Mouse (Mus musculus): ENCODE measurements around the gene Trak1. TPM values are rescaled to one million over a fixed set of nuclear protein-coding genes. Genes with fewer than 3 reads are reported as not detected.
A peak's percentile ranks its signal among the peaks of the same experiment; 100 is the strongest.

Gene Trak1
- polyA plus RNA-seq, 1 experiment from 2014 or later, result 12.2 TPM

DNA sequence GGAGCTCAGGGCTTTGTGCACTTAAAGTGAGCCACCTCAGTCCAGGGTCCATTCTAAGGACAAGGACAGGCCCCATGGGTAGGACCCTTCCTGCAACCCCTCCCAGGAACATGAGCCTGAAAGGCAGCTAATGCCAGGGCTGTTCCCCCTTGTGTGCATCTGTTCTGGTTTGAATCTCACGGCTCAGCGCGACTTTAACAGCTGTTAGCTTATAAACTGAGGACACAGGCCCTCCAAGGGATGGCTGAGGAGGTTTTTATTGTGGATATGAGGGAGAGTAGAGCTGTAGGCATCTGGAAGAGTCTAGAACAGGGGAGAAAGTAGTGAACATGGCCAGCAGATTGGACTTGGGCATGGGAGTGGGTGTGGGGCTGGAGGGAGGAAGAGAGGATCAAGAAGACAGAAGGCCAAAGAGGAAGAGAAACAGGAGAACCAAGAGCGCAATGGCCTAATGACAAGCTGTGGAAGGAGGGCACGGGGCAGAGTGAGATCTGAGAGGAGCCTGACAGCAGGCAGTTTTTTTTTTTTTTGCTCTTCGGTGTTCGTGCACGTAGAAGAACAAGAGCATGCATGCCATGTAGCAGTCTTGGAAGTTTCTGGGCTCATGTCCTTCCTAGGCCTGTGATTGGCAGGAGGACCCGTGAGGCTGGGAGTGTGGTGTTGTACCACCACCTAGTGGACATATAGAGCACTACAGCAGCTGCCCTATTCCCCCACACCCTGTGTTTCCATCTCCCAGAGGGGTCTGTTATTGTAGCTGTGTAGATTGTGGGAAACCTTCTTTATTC lies 77.0 kb downstream of the Trak1 start:
- no peaks in the 10 kb centered on the region for H3K27me3 ChIP-seq (ENCODE audit: low read depth, poor library complexity, severe bottlenecking)
- peaks cover 51% of the 10 kb centered on the region for H3K4me1 ChIP-seq
- no peaks in the 10 kb centered on the region for H3K9me3 ChIP-seq (replicated peaks)
- no peak overlapping the region for H3K4me3 ChIP-seq
- DNase-seq (ENCODE audit: low spot score), result peak; percentile 86
- WGBS, result 29% methylated on average over 9 of the region's 9 CpGs
- H3K36me3 ChIP-seq, result no peaks in the 10 kb centered on the region
- peak overlapping the region; percentile 59 for H3K27ac ChIP-seq

DNA sequence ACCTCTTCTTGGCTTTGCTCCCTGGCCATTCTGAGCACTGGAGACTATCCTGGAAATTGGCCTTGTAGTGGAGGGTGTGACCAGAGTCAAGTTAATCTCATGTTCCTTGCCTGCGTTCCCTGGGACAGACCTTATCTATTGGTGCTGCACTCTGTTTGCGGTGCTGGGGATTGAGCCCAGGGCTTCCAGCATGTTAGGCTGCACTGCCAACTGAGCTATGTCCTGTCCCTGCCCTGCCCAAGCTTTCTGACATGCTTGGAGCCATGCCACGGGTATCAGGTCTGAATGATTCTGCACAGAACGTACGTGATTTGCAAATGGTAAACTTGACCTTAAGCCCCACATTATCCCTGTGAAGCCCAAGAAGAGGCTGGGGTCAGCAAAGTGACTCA lies 77.6 kb downstream of the Trak1 start:
- H3K9me3 ChIP-seq (replicated peaks), result no peaks in the 10 kb centered on the region
- H3K27me3 ChIP-seq (ENCODE audit: low read depth, poor library complexity, severe bottlenecking), result no peaks in the 10 kb centered on the region
- no peak for DNase-seq (ENCODE audit: low spot score)
- 88% methylated on average over 5 of the region's 5 CpGs for WGBS
- H3K4me1 ChIP-seq, result peaks cover 46% of the 10 kb centered on the region
- no peaks in the 10 kb centered on the region for H3K36me3 ChIP-seq
- no peak overlapping the region for H3K4me3 ChIP-seq
- H3K27ac ChIP-seq, result no peak overlapping the region

GRCm38 (mm10) chr9:121376094-121376493 lies 78.8 kb downstream of the Trak1 start:
- Histone ChIP-seq H3K27me3 (ENCODE audit: low read depth, poor library complexity, severe bottlenecking) (no peaks in the 10 kb centered on the region), H3K27ac (no peak overlapping the region), H3K4me1 (peaks cover 34% of the 10 kb centered on the region), H3K4me3 (no peak overlapping the region), H3K9me3 (replicated peaks) (no peaks in the 10 kb centered on the region), H3K36me3 (no peaks in the 10 kb centered on the region)
- DNase-seq (ENCODE audit: low spot score), result no peak
- 89% methylated on average over 5 of the region's 5 CpGs for WGBS

DNA sequence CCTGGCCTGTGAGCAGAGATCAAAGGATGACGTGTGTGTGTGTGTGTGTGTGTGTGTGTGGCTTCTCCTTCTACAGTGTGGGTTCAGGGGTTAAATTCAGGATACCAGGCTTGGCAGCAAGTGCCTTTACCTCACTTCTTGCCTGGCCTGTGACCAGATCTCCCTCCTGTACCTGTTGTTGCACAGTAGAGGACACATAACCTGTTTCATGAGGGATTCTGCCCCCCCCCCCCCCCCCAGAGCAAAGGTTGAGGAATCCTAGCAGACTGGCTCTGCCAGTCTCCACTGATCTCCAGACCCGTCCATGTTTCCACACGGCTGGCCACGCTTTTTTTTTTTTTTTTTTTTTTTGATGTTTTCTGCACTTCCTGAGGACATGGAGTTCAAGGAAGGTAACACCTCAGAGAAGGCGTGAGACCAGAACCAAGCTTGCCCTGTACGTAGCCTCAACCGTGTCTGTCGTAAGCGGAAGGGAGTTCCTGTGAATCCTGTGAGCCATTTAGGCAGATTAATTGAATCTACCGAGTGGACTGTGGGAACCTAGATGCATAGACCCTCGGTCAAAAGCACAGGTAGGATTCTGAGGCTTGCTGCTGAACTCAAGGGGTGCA lies 83.1 kb downstream of the Trak1 start:
- WGBS, result 84% methylated on average over 11 of the region's 11 CpGs
- no peaks in the 10 kb centered on the region for H3K27me3 ChIP-seq (ENCODE audit: low read depth, poor library complexity, severe bottlenecking)

DNA sequence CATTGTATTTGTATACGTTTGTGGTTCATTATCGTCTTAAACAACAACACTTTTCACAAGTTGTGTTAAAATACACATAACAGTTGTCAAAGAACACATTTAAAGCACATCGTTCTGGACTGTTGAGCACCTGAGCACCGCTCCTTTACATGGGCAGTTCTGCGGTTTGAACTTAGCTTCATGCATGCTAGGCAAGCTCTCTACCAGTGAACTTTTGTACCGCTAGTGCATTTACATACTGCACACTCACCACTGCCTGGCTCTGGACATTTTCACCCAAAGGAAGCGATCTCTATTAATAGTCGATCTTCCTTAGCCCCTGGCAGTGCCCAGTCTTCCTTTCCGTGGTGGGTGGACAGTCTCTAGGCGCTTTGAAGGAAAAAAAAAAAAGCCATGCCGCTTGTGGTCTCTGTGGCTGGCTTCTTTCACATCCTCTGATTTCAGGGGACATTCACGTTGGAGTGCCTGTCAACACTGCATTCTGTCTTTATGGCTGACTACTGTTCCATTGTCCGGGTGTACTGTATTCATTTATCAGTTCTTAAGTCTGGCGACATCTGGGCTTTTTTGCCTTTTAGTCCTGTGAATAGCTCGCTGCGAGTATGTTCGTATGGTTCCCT lies 84.5 kb downstream of the Trak1 start:
- DNase-seq (ENCODE audit: low spot score), result no peak
- WGBS, result 91% methylated on average over 17 of the region's 17 CpGs
- Histone ChIP-seq H3K27ac (no peak overlapping the region), H3K4me3 (no peak overlapping the region), H3K27me3 (ENCODE audit: low read depth, poor library complexity, severe bottlenecking) (no peaks in the 10 kb centered on the region), H3K4me1 (peaks cover 9% of the 10 kb centered on the region; the same call in 1 of the 2 replicates), H3K36me3 (no peaks in the 10 kb centered on the region), H3K9me3 (replicated peaks) (no peaks in the 10 kb centered on the region)

More for the DNA sequence above, 83.1 kb downstream of the Trak1 start:
- no peak overlapping the region for H3K4me3 ChIP-seq
- H3K9me3 ChIP-seq (replicated peaks), result no peaks in the 10 kb centered on the region
- no peaks in the 10 kb centered on the region for H3K36me3 ChIP-seq
- peaks cover 8% of the 10 kb centered on the region; the same call in 1 of the 2 replicates for H3K4me1 ChIP-seq
- no peak for DNase-seq (ENCODE audit: low spot score)
- H3K27ac ChIP-seq, result no peak overlapping the region

- Histone ChIP-seq H3K27me3 (ENCODE audit: low read depth, poor library complexity, severe bottlenecking) (no peaks in the 10 kb centered on the region), H3K27ac (no peak overlapping the region), H3K9me3 (replicated peaks) (no peaks in the 10 kb centered on the region), H3K4me1 (peaks cover 9% of the 10 kb centered on the region; the same call in 1 of the 2 replicates), H3K36me3 (no peaks in the 10 kb centered on the region), H3K4me3 (no peak overlapping the region)
- 92% methylated on average over 14 of the region's 14 CpGs for WGBS
- no peak for DNase-seq (ENCODE audit: low spot score)
These were observed 85.3 kb downstream of the Trak1 start for GRCm38 (mm10) chr9:121382568-121382967.

- WGBS, result 89% methylated on average over 9 of the region's 9 CpGs
- no peaks in the 10 kb centered on the region for H3K27me3 ChIP-seq (ENCODE audit: low read depth, poor library complexity, severe bottlenecking)
- DNase-seq (ENCODE audit: low spot score), result no peak
- H3K9me3 ChIP-seq (replicated peaks), result no peaks in the 10 kb centered on the region
- H3K4me1 ChIP-seq, result peaks cover 13% of the 10 kb centered on the region; the same call in 1 of the 2 replicates
- H3K27ac ChIP-seq, result no peak overlapping the region
- no peak overlapping the region for H3K4me3 ChIP-seq
- no peaks in the 10 kb centered on the region for H3K36me3 ChIP-seq
These were observed 85.9 kb downstream of the Trak1 start for GRCm38 (mm10) chr9:121383180-121383586.

- no peak for DNase-seq (ENCODE audit: low spot score)
- H3K36me3 ChIP-seq, result no peaks in the 10 kb centered on the region
- no peaks in the 10 kb centered on the region for H3K9me3 ChIP-seq (replicated peaks)
- WGBS, result 78% methylated on average over 7 of the region's 7 CpGs
- peaks cover 19% of the 10 kb centered on the region; the same call in 1 of the 2 replicates for H3K4me1 ChIP-seq
- no peak overlapping the region for H3K4me3 ChIP-seq
- H3K27me3 ChIP-seq (ENCODE audit: low read depth, poor library complexity, severe bottlenecking), result no peaks in the 10 kb centered on the region
- H3K27ac ChIP-seq, result no peak overlapping the region
These were observed 87.3 kb downstream of the Trak1 start for GRCm38 (mm10) chr9:121384620-121385019.

GRCm38 (mm10) chr9:121385091-121385748 lies 87.9 kb downstream of the Trak1 start:
- no peaks in the 10 kb centered on the region for H3K36me3 ChIP-seq
- H3K4me1 ChIP-seq, result peaks cover 19% of the 10 kb centered on the region; the same call in 1 of the 2 replicates
- no peaks in the 10 kb centered on the region for H3K27me3 ChIP-seq (ENCODE audit: low read depth, poor library complexity, severe bottlenecking)
- H3K4me3 ChIP-seq, result no peak overlapping the region
- WGBS, result 35% methylated on average over 16 of the region's 16 CpGs
- DNase-seq (ENCODE audit: low spot score), result peak; percentile 90
- peak overlapping the region; percentile 59; the same call in 1 of the 2 replicates for H3K27ac ChIP-seq
- no peaks in the 10 kb centered on the region for H3K9me3 ChIP-seq (replicated peaks)

DNA sequence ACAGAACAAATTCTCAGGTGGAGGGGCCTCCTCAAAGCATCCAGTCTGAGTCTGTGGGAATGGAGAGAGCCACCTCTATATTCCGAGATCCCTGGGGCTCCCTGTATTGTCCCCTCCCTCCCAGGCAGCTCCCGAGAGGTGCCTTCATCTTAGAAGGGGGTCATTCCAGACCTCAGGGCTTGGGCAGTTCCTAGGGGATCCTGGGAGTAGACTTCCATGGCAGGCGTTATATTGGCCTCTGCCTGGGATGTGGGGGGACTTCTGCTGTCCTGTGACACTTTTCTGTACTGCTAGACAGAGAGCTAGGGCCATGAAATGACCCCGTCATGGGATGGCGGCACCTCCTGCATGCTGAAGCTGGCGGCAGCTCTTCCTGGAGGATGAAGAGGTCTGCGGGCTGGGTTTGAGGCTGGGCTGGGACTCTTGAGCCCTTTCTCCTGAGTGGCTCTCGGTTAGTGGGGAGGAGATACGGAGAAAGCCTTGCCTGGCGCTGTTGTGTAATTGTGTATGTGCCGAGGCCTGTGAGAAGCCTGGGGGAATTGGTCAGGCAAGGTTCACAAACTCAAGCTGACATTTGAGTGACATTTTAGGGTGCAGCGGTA lies 88.5 kb downstream of the Trak1 start:
- H3K4me1 ChIP-seq, result peaks cover 19% of the 10 kb centered on the region; the same call in 1 of the 2 replicates
- no peak for DNase-seq (ENCODE audit: low spot score)
- no peaks in the 10 kb centered on the region for H3K9me3 ChIP-seq (replicated peaks)
- no peak overlapping the region for H3K27ac ChIP-seq
- no peaks in the 10 kb centered on the region for H3K36me3 ChIP-seq
- no peaks in the 10 kb centered on the region for H3K27me3 ChIP-seq (ENCODE audit: low read depth, poor library complexity, severe bottlenecking)
- no peak overlapping the region for H3K4me3 ChIP-seq
- WGBS, result 87% methylated on average over 12 of the region's 12 CpGs

DNA sequence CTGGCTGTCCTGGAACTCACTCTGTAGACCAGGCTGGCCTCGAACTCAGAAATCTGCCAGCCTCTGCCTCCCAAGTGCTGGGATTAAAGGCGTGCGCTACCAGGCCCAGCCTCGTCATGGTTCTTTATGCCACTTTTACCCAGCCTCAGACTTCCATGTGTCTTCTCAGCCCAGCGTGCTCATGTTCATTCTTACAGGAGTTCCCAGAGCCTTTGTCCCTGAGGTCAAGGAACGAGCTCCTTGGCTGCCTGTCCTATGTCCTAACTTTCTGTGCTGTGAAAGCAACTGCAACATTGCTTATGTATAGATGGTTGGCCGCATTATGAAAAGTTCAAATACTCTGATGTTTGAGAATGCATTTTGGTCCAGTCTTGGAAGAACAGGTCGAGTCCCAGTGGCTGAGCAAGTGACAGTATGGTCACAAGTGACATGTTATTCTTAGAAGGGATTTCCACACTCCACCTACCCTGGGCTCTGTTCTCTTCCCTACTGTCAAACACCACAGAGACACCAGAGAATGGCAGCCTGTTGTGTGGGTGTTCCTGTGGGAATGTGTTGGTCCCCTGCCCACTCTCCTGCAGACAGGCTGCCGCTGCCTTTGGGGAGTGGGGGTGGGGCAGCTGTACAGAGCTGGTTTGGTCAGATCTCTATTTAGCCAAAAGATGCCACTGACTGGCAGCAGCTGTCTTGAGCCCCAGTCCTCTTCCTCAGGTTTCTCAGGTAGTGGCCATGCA lies 90.4 kb downstream of the Trak1 start:
- Histone ChIP-seq H3K4me3 (no peak overlapping the region), H3K27ac (0 out of 2 replicates have a peak overlapping the region, but pooled peaks have one; percentile 36), H3K27me3 (ENCODE audit: low read depth, poor library complexity, severe bottlenecking) (no peaks in the 10 kb centered on the region), H3K36me3 (no peaks in the 10 kb centered on the region), H3K9me3 (replicated peaks) (no peaks in the 10 kb centered on the region), H3K4me1 (peaks cover 19% of the 10 kb centered on the region; the same call in 1 of the 2 replicates)
- 86% methylated on average over 9 of the region's 9 CpGs for WGBS
- DNase-seq (ENCODE audit: low spot score), result no peak
